Mouse (Mus musculus): ENCODE data around the gene Gpr157. TPM values are rescaled to one million over a fixed set of nuclear protein-coding genes. Genes with fewer than 3 reads are reported as not detected.

The Gpr157 gene
- polyA plus RNA-seq, 1 experiment, result 3.1 TPM

DNA sequence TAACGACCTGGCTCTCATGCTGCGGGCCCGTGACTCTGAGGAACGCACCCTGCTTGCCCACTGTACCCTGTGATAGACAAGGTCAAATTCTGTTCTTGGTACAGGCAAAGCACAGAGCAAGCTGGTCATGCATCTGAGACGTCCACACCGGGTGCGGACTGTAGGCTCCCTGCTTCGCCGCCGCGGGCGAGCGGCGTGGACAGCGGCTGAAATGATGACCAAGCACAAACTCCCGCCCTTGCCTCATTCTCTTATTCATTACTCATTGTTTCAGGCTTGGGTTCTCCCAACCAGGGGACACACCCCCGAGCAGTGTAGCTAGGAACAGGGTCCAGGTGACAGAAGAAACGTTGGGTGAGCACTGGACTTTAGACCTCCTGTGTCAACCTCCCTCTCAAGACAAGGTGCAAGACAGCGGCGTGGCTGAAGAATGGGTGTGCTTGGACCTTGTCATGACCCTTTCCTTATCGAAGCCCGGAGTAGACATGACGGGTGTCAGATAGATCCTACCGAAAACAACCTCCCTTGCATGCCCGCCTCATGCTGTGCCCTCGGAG lies 27.4 kb downstream of the Gpr157 start:
- H3K27me3 ChIP-seq (ENCODE audit: control insufficient read depth, insufficient read depth, low read length), result no peaks in the 10 kb centered on the region
- no peaks in the 10 kb centered on the region for H3K4me1 ChIP-seq (ENCODE audit: control insufficient read depth, insufficient read depth, low read length)
- H3K4me3 ChIP-seq (replicated peaks; ENCODE audit: insufficient read depth, low read depth, low read length), result no peak overlapping the region
- 92% methylated on average over 26 of the region's 26 CpGs for WGBS
- DNase-seq, result no peak
- H3K27ac ChIP-seq (ENCODE audit: insufficient read depth, low read length), result no peak overlapping the region
- TF ChIP-seq CTCF (IDR thresholded peaks at IDR 0.05; ENCODE audit: borderline replicate concordance, insufficient read depth, low read depth, low read length), result no peak
- TF ChIP-seq POLR2A (IDR thresholded peaks at IDR 0.05; ENCODE audit: borderline replicate concordance, insufficient read depth, low read length), result no peak

DNA sequence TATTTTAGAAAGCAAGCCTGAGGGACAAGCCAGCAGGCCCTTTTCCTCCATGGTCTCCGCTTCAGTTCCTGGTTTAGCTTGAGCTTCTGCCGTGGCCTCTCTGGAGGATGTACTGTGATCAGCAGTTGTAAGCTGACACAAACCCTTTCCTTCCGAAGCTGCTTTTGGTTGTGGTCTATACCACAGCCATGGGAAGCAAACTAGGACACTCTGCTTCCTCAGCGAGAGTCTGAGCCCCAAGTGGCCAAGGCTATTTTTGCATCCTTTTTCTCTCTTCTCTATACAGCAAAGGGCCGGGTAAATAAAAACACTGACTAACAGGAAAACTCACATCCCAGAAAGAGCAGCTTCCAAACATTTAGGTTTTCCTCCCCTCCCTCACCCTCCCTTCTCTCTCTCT lies 30.1 kb downstream of the Gpr157 start:
- no peaks in the 10 kb centered on the region for H3K4me1 ChIP-seq (ENCODE audit: control insufficient read depth, insufficient read depth, low read length)
- no peak for DNase-seq
- H3K27ac ChIP-seq (ENCODE audit: insufficient read depth, low read length), result no peak overlapping the region
- 40% methylated on average over 5 of the region's 5 CpGs for WGBS
- no peak overlapping the region for H3K4me3 ChIP-seq (replicated peaks; ENCODE audit: insufficient read depth, low read depth, low read length)
- TF ChIP-seq POLR2A (IDR thresholded peaks at IDR 0.05; ENCODE audit: borderline replicate concordance, insufficient read depth, low read length), result no peak
- no peak for TF ChIP-seq CTCF (IDR thresholded peaks at IDR 0.05; ENCODE audit: borderline replicate concordance, insufficient read depth, low read depth, low read length)
- H3K27me3 ChIP-seq (ENCODE audit: control insufficient read depth, insufficient read depth, low read length), result no peaks in the 10 kb centered on the region

GRCm38 (mm10) chr4:150118163-150118562 lies 31.0 kb downstream of the Gpr157 start:
- H3K27me3 ChIP-seq (ENCODE audit: control insufficient read depth, insufficient read depth, low read length), result no peaks in the 10 kb centered on the region
- H3K4me1 ChIP-seq (ENCODE audit: control insufficient read depth, insufficient read depth, low read length), result no peaks in the 10 kb centered on the region
- WGBS, result 76% methylated on average over 6 of the region's 6 CpGs
- TF ChIP-seq POLR2A (IDR thresholded peaks at IDR 0.05; ENCODE audit: borderline replicate concordance, insufficient read depth, low read length) (no peak), CTCF (IDR thresholded peaks at IDR 0.05; ENCODE audit: borderline replicate concordance, insufficient read depth, low read depth, low read length) (no peak)
- no peak overlapping the region for H3K27ac ChIP-seq (ENCODE audit: insufficient read depth, low read length)
- H3K4me3 ChIP-seq (replicated peaks; ENCODE audit: insufficient read depth, low read depth, low read length), result no peak overlapping the region
- DNase-seq, result no peak

DNA sequence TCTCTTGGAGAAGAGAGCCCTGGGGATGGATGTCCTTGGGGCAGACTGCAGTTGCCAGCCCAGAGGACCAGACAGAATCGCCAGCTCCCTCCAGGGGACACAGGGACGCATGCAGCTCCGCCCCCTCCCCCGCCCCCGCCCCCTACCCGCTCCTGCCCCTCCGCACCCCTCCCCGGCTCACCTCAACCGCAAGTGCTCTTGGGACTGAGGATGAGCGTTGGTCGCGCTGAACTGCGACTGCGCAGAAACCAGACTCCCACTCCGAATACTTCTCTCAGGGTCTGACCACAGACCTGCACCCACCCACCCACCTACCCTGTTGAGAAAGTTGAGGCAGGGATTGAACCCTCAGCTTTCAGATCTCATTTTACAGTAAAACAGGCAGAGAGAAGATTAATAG lies 31.9 kb downstream of the Gpr157 start, which contains the start of gene Slc2a5:
Gene Slc2a5, plus strand, starts transcription at position 229 of the 400 bp plus-strand sequence.
- no peaks in the 10 kb centered on the region for H3K4me1 ChIP-seq (ENCODE audit: control insufficient read depth, insufficient read depth, low read length)
- no peaks in the 10 kb centered on the region for H3K27me3 ChIP-seq (ENCODE audit: control insufficient read depth, insufficient read depth, low read length)
- WGBS, result 39% methylated on average over 15 of the region's 15 CpGs
- no peak within 1 kb of the TSS for H3K27ac ChIP-seq (ENCODE audit: insufficient read depth, low read length)
- TF ChIP-seq CTCF (IDR thresholded peaks at IDR 0.05; ENCODE audit: borderline replicate concordance, insufficient read depth, low read depth, low read length), result no peak
- no peak for TF ChIP-seq POLR2A (IDR thresholded peaks at IDR 0.05; ENCODE audit: borderline replicate concordance, insufficient read depth, low read length)
- H3K4me3 ChIP-seq (replicated peaks; ENCODE audit: insufficient read depth, low read depth, low read length), result no peak within 1 kb of the TSS
- DNase-seq, result no peak

- no peak for DNase-seq
- no peaks in the 10 kb centered on the region for H3K27me3 ChIP-seq (ENCODE audit: control insufficient read depth, insufficient read depth, low read length)
- WGBS, result 41% methylated on average over 14 of the region's 14 CpGs
- no peak overlapping the region for H3K27ac ChIP-seq (ENCODE audit: insufficient read depth, low read length)
- H3K4me1 ChIP-seq (ENCODE audit: control insufficient read depth, insufficient read depth, low read length), result no peaks in the 10 kb centered on the region
- TF ChIP-seq CTCF (IDR thresholded peaks at IDR 0.05; ENCODE audit: borderline replicate concordance, insufficient read depth, low read depth, low read length), result no peak
- no peak for TF ChIP-seq POLR2A (IDR thresholded peaks at IDR 0.05; ENCODE audit: borderline replicate concordance, insufficient read depth, low read length)
- H3K4me3 ChIP-seq (replicated peaks; ENCODE audit: insufficient read depth, low read depth, low read length), result no peak overlapping the region
Observed at GRCm38 (mm10) chr4:150119640-150120039, 32.5 kb downstream of the Gpr157 start.

DNA sequence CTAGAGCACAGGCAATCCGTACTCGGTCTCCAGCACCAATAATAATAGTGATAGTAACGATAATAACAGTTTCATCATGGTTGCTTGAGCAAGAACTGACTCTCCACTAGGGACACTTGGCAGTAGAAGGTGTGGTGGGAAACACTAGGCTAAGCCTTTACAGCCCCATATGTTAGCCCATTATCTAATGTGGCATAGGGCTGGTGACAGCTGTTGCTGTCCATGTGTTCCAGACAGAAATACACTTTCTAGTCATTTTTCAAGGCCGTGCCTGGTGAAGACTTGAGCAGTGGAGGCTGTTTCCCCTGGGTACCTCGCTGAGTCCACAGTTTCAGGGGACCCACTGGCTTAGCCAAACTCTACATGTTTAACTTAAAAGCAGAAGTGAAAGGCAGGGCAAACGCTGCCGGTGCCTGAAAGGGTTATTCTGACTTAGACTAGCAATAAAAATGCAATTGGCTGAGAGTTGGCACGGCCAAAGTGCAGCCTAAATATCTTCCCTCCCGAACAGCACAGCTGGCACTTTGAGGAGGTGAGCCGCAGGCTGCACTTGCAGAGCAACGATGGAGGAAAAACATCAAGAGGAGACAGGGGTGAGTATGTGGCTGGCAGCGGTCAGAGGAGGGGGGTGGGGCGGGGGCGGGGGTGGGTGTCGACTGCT lies 33.1 kb downstream of the Gpr157 start:
- Histone ChIP-seq H3K27ac (ENCODE audit: insufficient read depth, low read length) (no peak overlapping the region), H3K27me3 (ENCODE audit: control insufficient read depth, insufficient read depth, low read length) (no peaks in the 10 kb centered on the region), H3K4me3 (replicated peaks; ENCODE audit: insufficient read depth, low read depth, low read length) (no peak overlapping the region), H3K4me1 (ENCODE audit: control insufficient read depth, insufficient read depth, low read length) (no peaks in the 10 kb centered on the region)
- WGBS, result 25% methylated on average over 15 of the region's 15 CpGs
- DNase-seq, result no peak
- no peak for TF ChIP-seq POLR2A (IDR thresholded peaks at IDR 0.05; ENCODE audit: borderline replicate concordance, insufficient read depth, low read length)
- no peak for TF ChIP-seq CTCF (IDR thresholded peaks at IDR 0.05; ENCODE audit: borderline replicate concordance, insufficient read depth, low read depth, low read length)

GRCm38 (mm10) chr4:150121430-150121829 lies 34.3 kb downstream of the Gpr157 start:
- no peak overlapping the region for H3K27ac ChIP-seq (ENCODE audit: insufficient read depth, low read length)
- no peaks in the 10 kb centered on the region for H3K27me3 ChIP-seq (ENCODE audit: control insufficient read depth, insufficient read depth, low read length)
- no peaks in the 10 kb centered on the region for H3K4me1 ChIP-seq (ENCODE audit: control insufficient read depth, insufficient read depth, low read length)
- TF ChIP-seq CTCF (IDR thresholded peaks at IDR 0.05; ENCODE audit: borderline replicate concordance, insufficient read depth, low read depth, low read length), result no peak
- TF ChIP-seq POLR2A (IDR thresholded peaks at IDR 0.05; ENCODE audit: borderline replicate concordance, insufficient read depth, low read length), result no peak
- DNase-seq, result no peak
- no peak overlapping the region for H3K4me3 ChIP-seq (replicated peaks; ENCODE audit: insufficient read depth, low read depth, low read length)
- WGBS, result 80% methylated on average over 8 of the region's 8 CpGs

DNA sequence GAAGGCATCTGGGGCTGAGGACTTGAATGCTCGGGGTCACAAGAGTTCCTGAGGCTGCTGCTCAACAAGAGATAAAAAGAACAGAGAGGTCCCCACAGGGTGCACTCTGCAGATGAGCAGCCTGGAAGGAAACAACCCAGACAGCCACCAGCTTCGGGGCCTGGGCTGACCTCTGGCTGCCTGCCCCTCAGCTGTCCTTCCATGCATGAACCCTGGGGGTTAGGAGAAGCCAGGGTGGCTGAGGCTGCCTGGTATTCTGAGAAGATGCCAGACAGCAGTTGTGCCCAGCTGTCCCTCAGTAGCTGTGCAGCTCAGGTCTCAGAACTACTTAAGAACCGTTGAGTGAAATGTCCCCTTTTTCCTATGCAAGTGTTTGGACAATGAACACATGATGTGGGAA lies 35.3 kb downstream of the Gpr157 start:
- TF ChIP-seq CTCF (IDR thresholded peaks at IDR 0.05; ENCODE audit: borderline replicate concordance, insufficient read depth, low read depth, low read length) (no peak), POLR2A (IDR thresholded peaks at IDR 0.05; ENCODE audit: borderline replicate concordance, insufficient read depth, low read length) (no peak)
- no peaks in the 10 kb centered on the region for H3K4me1 ChIP-seq (ENCODE audit: control insufficient read depth, insufficient read depth, low read length)
- H3K4me3 ChIP-seq (replicated peaks; ENCODE audit: insufficient read depth, low read depth, low read length), result no peak overlapping the region
- no peaks in the 10 kb centered on the region for H3K27me3 ChIP-seq (ENCODE audit: control insufficient read depth, insufficient read depth, low read length)
- 42% methylated on average over 3 of the region's 3 CpGs for WGBS
- DNase-seq, result no peak
- H3K27ac ChIP-seq (ENCODE audit: insufficient read depth, low read length), result no peak overlapping the region
